Comparison of ENCODE assay signal across 9 mouse cellular contexts in the genomic region with DNA sequence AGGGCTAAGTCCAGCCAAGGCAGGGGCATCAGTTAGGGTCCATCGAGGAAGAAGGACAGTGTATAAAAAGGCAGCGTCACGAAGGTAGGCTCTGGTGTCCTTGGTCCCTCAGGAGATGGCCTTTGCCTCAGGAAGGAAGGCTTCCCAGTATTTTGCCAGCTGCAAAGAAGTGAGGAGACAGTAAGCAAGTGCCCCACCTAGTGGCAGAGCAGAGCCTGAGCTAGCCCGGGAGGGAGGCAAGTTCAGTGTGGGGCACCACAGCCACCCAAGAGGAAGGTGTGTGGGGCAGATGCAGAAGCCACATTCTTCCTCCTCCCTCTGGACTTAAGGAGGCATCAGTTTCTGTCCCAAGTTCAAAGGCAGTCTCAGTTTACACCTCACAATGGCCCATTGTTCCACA. TPM values are rescaled to one million over a fixed set of nuclear protein-coding genes. Genes with fewer than 3 reads are reported as not detected.
DNase-seq lines count a peak whose midpoint lies in the region; ATAC-seq and TF ChIP-seq lines count a peak whose summit lies in the region.
"Had no signal": no experiment of that assay in that cellular context is flagged by ENCODE, and none has a peak within 500 bp of the region (broad histone marks: within the 10 kb centered on the region; RNA-seq: fewer than 3 reads in every experiment).

No protein-coding gene starts in this region.

- H3K4me3 ChIP-seq in forebrain, postnatal 0 days (ENCODE audit: low read depth, low read length) = no peak overlapping the region
- no peak overlapping the region for H3K4me3 ChIP-seq in forebrain, embryonic 15.5 days
- no peak overlapping the region for H3K4me3 ChIP-seq in thymus, adult 2 months (ENCODE audit: control insufficient read depth, insufficient read depth, low read length)
- H3K4me3 ChIP-seq: limb, embryonic 15.5 days had no signal

- WGBS in forebrain, postnatal 0 days = 55% methylated on average over 4 of the region's 4 CpGs
- WGBS in forebrain, embryonic 15.5 days = 70% methylated on average over 4 of the region's 4 CpGs
- WGBS in thymus, adult 2 months = 75% methylated on average over 4 of the region's 4 CpGs

- TF ChIP-seq POLR2A in thymus, adult 2 months (IDR thresholded peaks at IDR 0.05; ENCODE audit: control insufficient read depth, extremely low read depth, insufficient read depth, low read length, poor library complexity) = no peak

- H3K27ac ChIP-seq in forebrain, postnatal 0 days (ENCODE audit: low read depth, low read length) = no peak overlapping the region
- H3K27ac ChIP-seq in forebrain, embryonic 15.5 days (replicated peaks) = no peak overlapping the region
- H3K27ac ChIP-seq in thymus, adult 2 months (ENCODE audit: control insufficient read depth, insufficient read depth, low read length) = no peak overlapping the region
- H3K27ac ChIP-seq: limb, embryonic 15.5 days had no signal

- no peak overlapping the region for H3K9ac ChIP-seq in forebrain, postnatal 0 days
- no peak overlapping the region for H3K9ac ChIP-seq in forebrain, embryonic 15.5 days (replicated peaks)
- H3K9ac ChIP-seq: limb, embryonic 15.5 days had no signal

- H3K4me1 ChIP-seq in forebrain, postnatal 0 days (ENCODE audit: insufficient read depth) = no peaks in the 10 kb centered on the region
- no peaks in the 10 kb centered on the region for H3K4me1 ChIP-seq in forebrain, embryonic 15.5 days
- no peaks in the 10 kb centered on the region for H3K4me1 ChIP-seq in thymus, adult 2 months (replicated peaks; ENCODE audit: control insufficient read depth, insufficient read depth, low read length)

- H3K36me3 ChIP-seq in forebrain, postnatal 0 days (ENCODE audit: insufficient read depth) = peaks cover 62% of the 10 kb centered on the region
- peaks cover 62% of the 10 kb centered on the region for H3K36me3 ChIP-seq in forebrain, embryonic 15.5 days
- peaks cover 21% of the 10 kb centered on the region for H3K36me3 ChIP-seq in thymus, adult 2 months (ENCODE audit: control insufficient read depth, insufficient read depth, low read length)

- no peaks in the 10 kb centered on the region for H3K9me3 ChIP-seq in forebrain, postnatal 0 days (ENCODE audit: low read length)
- H3K9me3 ChIP-seq in forebrain, embryonic 15.5 days = no peaks in the 10 kb centered on the region
- H3K9me3 ChIP-seq: limb, embryonic 15.5 days had no signal

- ATAC-seq in forebrain, postnatal 0 days = no peak
- ATAC-seq in forebrain, embryonic 15.5 days (replicated peaks) = no peak

- no peak for DNase-seq in forebrain, postnatal 0 days
- peak; percentile 40 for DNase-seq in urinary bladder, postnatal 14 days (ENCODE audit: low spot score)
- DNase-seq in urinary bladder, postnatal 4 days (ENCODE audit: low spot score in 2 of 2) = no peak
- DNase-seq in embryo, embryonic 10.5 days (ENCODE audit: low spot score) = peak; percentile 75
- DNase-seq in kidney, postnatal 10 days = peak; percentile 71
- DNase-seq in lung, postnatal 14 days = peak; percentile 67
- DNase-seq in thymus, adult 2 months = peak; percentile 65

- no peaks in the 10 kb centered on the region for H3K27me3 ChIP-seq in forebrain, postnatal 0 days (ENCODE audit: insufficient read depth, low read length)
- H3K27me3 ChIP-seq in forebrain, embryonic 15.5 days = no peaks in the 10 kb centered on the region
- no peaks in the 10 kb centered on the region for H3K27me3 ChIP-seq in thymus, adult 2 months (ENCODE audit: control insufficient read depth, insufficient read depth, low read length)
- H3K27me3 ChIP-seq: limb, embryonic 15.5 days had no signal

- TF ChIP-seq CTCF in forebrain, postnatal 0 days (IDR thresholded peaks at IDR 0.05; ENCODE audit: low read depth) = peak; percentile 74
- TF ChIP-seq CTCF in thymus, adult 2 months (IDR thresholded peaks at IDR 0.05; ENCODE audit: borderline replicate concordance, control insufficient read depth, extremely low read depth, insufficient read depth, low read length, poor library complexity) = peak; percentile 72; the same call in 1 of the 2 replicates

- no peak overlapping the region for H3K4me2 ChIP-seq in forebrain, postnatal 0 days (ENCODE audit: low read depth)
- no peak overlapping the region for H3K4me2 ChIP-seq in forebrain, embryonic 15.5 days (replicated peaks)
- H3K4me2 ChIP-seq: limb, embryonic 15.5 days had no signal

RNA-seq across cellular contexts. Expression of a gene that starts 18.9 kb away (rescaled TPM):
- 4.0 and 5.8 TPM in 2 replicates for total RNA-seq in forebrain, postnatal 0 days (2014; rRNA removed)
- polyA plus RNA-seq in forebrain, postnatal 0 days (2015; fragmentation: Nextera tagmentation; extraction: Ambion mirVana) = 7.3 and 7.5 TPM in 2 replicates
- 5.2 and 6.2 TPM in 2 replicates for polyA plus RNA-seq in forebrain, embryonic 15.5 days (2015; fragmentation: Nextera tagmentation; extraction: Ambion mirVana)
- polyA plus RNA-seq in thymus, adult 2 months (2012; rRNA removed) = 5.8 and 9.2 TPM in 2 replicates

RNA-seq across cellular contexts. Expression of a gene that starts 28.4 kb away (rescaled TPM):
- total RNA-seq in forebrain, postnatal 0 days (2014; rRNA removed) = 297 and 350 TPM in 2 replicates
- polyA plus RNA-seq in forebrain, postnatal 0 days (2015; fragmentation: Nextera tagmentation; extraction: Ambion mirVana) = 350 and 413 TPM in 2 replicates
- 327 and 355 TPM in 2 replicates for polyA plus RNA-seq in forebrain, embryonic 15.5 days (2015; fragmentation: Nextera tagmentation; extraction: Ambion mirVana)
- 144 and 154 TPM in 2 replicates for polyA plus RNA-seq in thymus, adult 2 months (2012; rRNA removed)

RNA-seq across cellular contexts. Expression of a gene that starts 38.0 kb away (rescaled TPM):
- total RNA-seq in forebrain, postnatal 0 days (2014; rRNA removed) = 59.8 and 66.9 TPM in 2 replicates
- 42.8 and 51.5 TPM in 2 replicates for polyA plus RNA-seq in forebrain, postnatal 0 days (2015; fragmentation: Nextera tagmentation; extraction: Ambion mirVana)
- 109 TPM in 2 replicates for polyA plus RNA-seq in forebrain, embryonic 15.5 days (2015; fragmentation: Nextera tagmentation; extraction: Ambion mirVana)
- polyA plus RNA-seq in thymus, adult 2 months (2012; rRNA removed) = 55.3 and 59.1 TPM in 2 replicates

RNA-seq across cellular contexts. Expression of a gene that starts 38.0 kb away (rescaled TPM):
- 33.0 and 46.2 TPM in 2 replicates for total RNA-seq in forebrain, postnatal 0 days (2014; rRNA removed)
- polyA plus RNA-seq in forebrain, postnatal 0 days (2015; fragmentation: Nextera tagmentation; extraction: Ambion mirVana) = 60.7 and 67.7 TPM in 2 replicates
- 87.5 and 89.0 TPM in 2 replicates for polyA plus RNA-seq in forebrain, embryonic 15.5 days (2015; fragmentation: Nextera tagmentation; extraction: Ambion mirVana)
- polyA plus RNA-seq in thymus, adult 2 months (2012; rRNA removed) = 16.4 and 16.9 TPM in 2 replicates

Comparison
In these comparisons a context has a peak if more than half of its experiments do, and no peak if none do; other contexts are left out.
1. DNase-seq: peak in urinary bladder, postnatal 14 days (single experiment), embryo, embryonic 10.5 days (single experiment), kidney, postnatal 10 days (single experiment), lung, postnatal 14 days (single experiment) and thymus, adult 2 months (single experiment); none in forebrain, postnatal 0 days (single experiment) and urinary bladder, postnatal 4 days (0 of 2).